Comparison of ENCODE assay signal across 8 mouse cellular contexts in the genomic region with DNA sequence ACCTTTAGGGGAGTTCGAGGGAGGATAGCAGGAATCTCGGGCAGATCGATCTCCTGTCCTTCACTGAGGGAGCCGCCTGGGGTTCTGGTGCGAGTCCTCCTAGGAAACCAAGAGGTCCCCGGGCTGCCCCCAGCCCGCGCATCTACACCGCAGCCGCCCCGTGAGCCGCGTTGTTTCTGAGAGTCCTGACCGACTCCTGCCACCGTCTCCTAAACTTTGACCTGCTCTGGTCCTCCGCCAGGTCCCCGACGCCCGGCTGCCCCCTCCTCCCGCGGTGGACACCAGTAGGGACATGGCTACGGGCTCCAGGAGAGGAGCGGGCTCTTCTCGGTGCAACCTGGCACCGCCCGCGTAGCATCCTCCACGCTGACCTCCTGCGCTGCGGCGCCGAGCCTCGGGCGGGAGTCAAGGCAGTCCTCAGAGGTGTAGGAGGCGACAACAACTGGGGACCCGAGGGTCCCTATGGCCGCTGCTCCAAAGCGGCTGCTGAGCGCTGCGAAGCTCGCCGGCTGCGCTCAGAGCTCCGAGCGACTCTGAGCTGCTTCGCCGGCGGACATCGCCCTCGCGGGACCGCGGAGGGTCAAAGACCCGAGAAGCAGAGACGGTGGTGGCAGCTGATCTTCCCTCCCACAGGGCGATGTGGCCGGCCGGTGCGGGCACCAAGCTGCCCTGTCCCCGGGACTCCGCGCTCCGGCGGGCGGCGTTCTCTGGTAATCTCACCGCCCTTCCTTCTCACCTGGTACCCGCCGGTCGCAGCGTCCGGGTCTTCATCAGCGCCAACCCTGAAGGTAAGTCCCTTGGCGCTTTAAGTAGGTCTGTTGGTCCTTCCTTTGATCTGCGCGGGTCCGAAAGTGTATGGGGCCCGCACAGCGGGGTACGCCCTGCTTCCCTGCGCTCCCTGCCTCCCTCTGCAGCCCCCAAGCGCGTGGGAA. TPM values are rescaled to one million over a fixed set of nuclear protein-coding genes. Genes with fewer than 3 reads are reported as not detected.
DNase-seq lines count a peak whose midpoint lies in the region; ATAC-seq and TF ChIP-seq lines count a peak whose summit lies in the region.

No protein-coding gene starts in this region.

- H3K4me2 ChIP-seq in midbrain, postnatal 0 days (ENCODE audit: low read depth, low read length, poor library complexity, severe bottlenecking), result peak overlapping the region; percentile 98

- under 1% methylated on average over 75 of the region's 83 CpGs for WGBS in midbrain, postnatal 0 days

- peak overlapping the region; percentile 16; the same call in 1 of the 2 replicates for H3K4me3 ChIP-seq in G1E (ENCODE audit: low read depth, low read length)
- peak overlapping the region; percentile 77 for H3K4me3 ChIP-seq in midbrain, postnatal 0 days (ENCODE audit: low read depth, low read length)

- no peaks in the 10 kb centered on the region for H3K27me3 ChIP-seq in G1E (ENCODE audit: insufficient read depth, low read length)
- no peaks in the 10 kb centered on the region for H3K27me3 ChIP-seq in midbrain, postnatal 0 days (ENCODE audit: insufficient read depth, low read length)

- peaks cover 29% of the 10 kb centered on the region for H3K9me3 ChIP-seq in G1E (replicated peaks)
- no peaks in the 10 kb centered on the region for H3K9me3 ChIP-seq in midbrain, postnatal 0 days (ENCODE audit: low read length)

- TF ChIP-seq CTCF in G1E (IDR thresholded peaks at IDR 0.05; ENCODE audit: low read depth, low read length), result no peak
- no peak for TF ChIP-seq CTCF in midbrain, postnatal 0 days (IDR thresholded peaks at IDR 0.05)

- no peak overlapping the region; the same call in 1 of the 2 replicates for H3K27ac ChIP-seq in midbrain, postnatal 0 days (ENCODE audit: low read depth, low read length)

- no peaks in the 10 kb centered on the region for H3K36me3 ChIP-seq in G1E (replicated peaks)
- H3K36me3 ChIP-seq in midbrain, postnatal 0 days (ENCODE audit: insufficient read depth, low read length), result no peaks in the 10 kb centered on the region

- H3K9ac ChIP-seq in midbrain, postnatal 0 days (replicated peaks; ENCODE audit: low read length, poor library complexity, severe bottlenecking), result peak overlapping the region; percentile 59

- peak; percentile 49; the same call in 1 of the 2 replicates for ATAC-seq in cerebellum, adult (ENCODE audit: insufficient number of reproducible peaks, low FRiP score, low TSS enrichment)
- ATAC-seq in G1E (ENCODE audit: extremely low read depth, insufficient number of reproducible peaks, low FRiP score, poor library complexity, severe bottlenecking), result no peak
- peak; percentile 69 for ATAC-seq in midbrain, postnatal 0 days (ENCODE audit: low FRiP score)

- no peaks in the 10 kb centered on the region for H3K4me1 ChIP-seq in G1E (ENCODE audit: insufficient read depth, low read depth, low read length)
- H3K4me1 ChIP-seq in midbrain, postnatal 0 days (ENCODE audit: insufficient read depth, low read length), result no peaks in the 10 kb centered on the region

- DNase-seq in cerebellum, adult 11-12 months, result no peak
- no peak for DNase-seq in G1E (ENCODE audit: low spot score)
- peak; percentile 6 for DNase-seq in forelimb bud, embryonic 11.5 days (ENCODE audit: low read depth, low spot score)
- peak; percentile 27 to 44 for DNase-seq in kidney, postnatal 4 days
- peak; percentile 10 for DNase-seq in midbrain, postnatal 0 days (ENCODE audit: low spot score)
- DNase-seq in spleen, postnatal 4 days (ENCODE audit: low spot score in 2 of 2), result no peak
- no peak for DNase-seq in spleen, postnatal 36 days (ENCODE audit: low spot score in 2 of 2)

RNA-seq across cellular contexts. Expression of gene Nwd2, which starts 0.9 kb away (rescaled TPM):
- not detected in 2 replicates for total RNA-seq in G1E (2014; fragmentation: Nextera tagmentation)
- total RNA-seq in G1E (2017), result 0.22 and 0.29 TPM in 2 replicates
- polyA plus RNA-seq in G1E (2012), result not detected in 2 replicates
- total RNA-seq in midbrain, postnatal 0 days (2014; rRNA removed), result 20.7 and 21.0 TPM in 2 replicates
- 9.1 and 13.7 TPM in 2 replicates for polyA plus RNA-seq in midbrain, postnatal 0 days (2015; fragmentation: Nextera tagmentation; extraction: Ambion mirVana)

Comparison
In these comparisons a context has a peak if more than half of its experiments do, and no peak if none do; other contexts are left out.
1. DNase-seq: peak in forelimb bud, embryonic 11.5 days (single experiment), kidney, postnatal 4 days (2 of 2) and midbrain, postnatal 0 days (single experiment); none in cerebellum, adult 11-12 months (single experiment), G1E (single experiment), spleen, postnatal 4 days (0 of 2) and spleen, postnatal 36 days (0 of 2).
2. RNA of gene Nwd2, which starts 0.9 kb away (total RNA-seq): 20.7 to 21.0 TPM in midbrain, postnatal 0 days; 0.22 to 0.29 TPM in G1E; every median in the first group is over 10 times any median in the second.